Mouse (Mus musculus): ENCODE results near the gene Usp33. TPM values are rescaled to one million over a fixed set of nuclear protein-coding genes. Genes with fewer than 3 reads are reported as not detected.
A peak's percentile ranks its signal among the peaks of the same experiment; 100 is the strongest.
"Not testable (repeated sequence)": the region's sequence is repeated elsewhere in the genome, so short reads cannot be mapped to it uniquely, and the experiment has no call there.

The Usp33 gene
- polyA plus RNA-seq, 1 experiment from 2014 or later: 51.0 TPM

GRCm38 (mm10) chr3:152309250-152309645, 37.0 kb upstream of the Usp33 start:
- no peak for DNase-seq (ENCODE audit: low spot score)
- Histone ChIP-seq H3K4me3 (ENCODE audit: low read depth, low read length) (no peak overlapping the region), H3K4me2 (ENCODE audit: low read length) (no peak overlapping the region), H3K27ac (ENCODE audit: low read depth) (peak overlapping the region; percentile 88), H3K36me3 (ENCODE audit: control insufficient read depth, insufficient read depth, low read length) (peaks cover 17% of the 10 kb centered on the region; the same call in 1 of the 2 replicates), H3K27me3 (replicated peaks; ENCODE audit: control insufficient read depth, insufficient read depth, low read length) (no peaks in the 10 kb centered on the region), H3K4me1 (replicated peaks; ENCODE audit: control insufficient read depth, insufficient read depth, low read length) (peaks cover 19% of the 10 kb centered on the region), H3K9ac (ENCODE audit: low read length) (0 out of 2 replicates have a peak overlapping the region, but pooled peaks have one; percentile 13), H3K9me3 (ENCODE audit: control insufficient read depth, low read length) (no peaks in the 10 kb centered on the region)
- 69% methylated on average over 9 of the region's 9 CpGs for WGBS
- no peak for ATAC-seq (replicated peaks; ENCODE audit: low FRiP score, low TSS enrichment, low read depth)

DNA sequence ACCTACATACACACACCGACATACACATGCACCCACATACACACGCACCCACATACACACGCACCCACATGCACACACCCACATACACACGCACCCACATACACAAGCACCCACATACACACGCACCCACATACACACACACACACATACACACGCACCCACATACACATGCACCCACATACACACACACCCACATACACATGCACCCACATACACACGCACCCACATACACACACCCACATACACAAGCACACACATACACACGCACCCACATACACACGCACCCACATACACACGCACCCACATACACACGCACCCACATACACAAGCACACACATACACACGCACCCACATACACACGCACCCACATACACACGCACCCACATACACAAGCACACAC, 31.6 kb upstream of the Usp33 start:
- H3K4me3 ChIP-seq (ENCODE audit: low read depth, low read length); H3K9me3 ChIP-seq (ENCODE audit: control insufficient read depth, low read length); H3K27ac ChIP-seq (ENCODE audit: low read depth); H3K4me2 ChIP-seq (ENCODE audit: low read length); H3K4me1 ChIP-seq (replicated peaks; ENCODE audit: control insufficient read depth, insufficient read depth, low read length); H3K9ac ChIP-seq (ENCODE audit: low read length); H3K27me3 ChIP-seq (replicated peaks; ENCODE audit: control insufficient read depth, insufficient read depth, low read length); ATAC-seq (replicated peaks; ENCODE audit: low FRiP score, low TSS enrichment, low read depth); DNase-seq (ENCODE audit: low spot score): not testable (repeated sequence)
- 82% methylated on average over 14 of the region's 14 CpGs for WGBS
- peaks cover 17% of the 10 kb centered on the region; the same call in 1 of the 2 replicates for H3K36me3 ChIP-seq (ENCODE audit: control insufficient read depth, insufficient read depth, low read length)

- DNase-seq (ENCODE audit: low spot score) (peak; percentile 84), ATAC-seq (replicated peaks; ENCODE audit: low FRiP score, low TSS enrichment, low read depth) (peak; percentile 93)
- 11% methylated on average over 7 of the region's 7 CpGs for WGBS
- H3K4me1 ChIP-seq (replicated peaks; ENCODE audit: control insufficient read depth, insufficient read depth, low read length): no peaks in the 10 kb centered on the region
- H3K27me3 ChIP-seq (replicated peaks; ENCODE audit: control insufficient read depth, insufficient read depth, low read length): no peaks in the 10 kb centered on the region
- no peak overlapping the region for H3K4me3 ChIP-seq (ENCODE audit: low read depth, low read length)
- H3K36me3 ChIP-seq (ENCODE audit: control insufficient read depth, insufficient read depth, low read length): peaks cover 19% of the 10 kb centered on the region
- H3K9me3 ChIP-seq (ENCODE audit: control insufficient read depth, low read length): no peaks in the 10 kb centered on the region
- no peak overlapping the region for H3K4me2 ChIP-seq (ENCODE audit: low read length)
- H3K27ac ChIP-seq (ENCODE audit: low read depth): no peak overlapping the region
- H3K9ac ChIP-seq (ENCODE audit: low read length): no peak overlapping the region
Measured at GRCm38 (mm10) chr3:152315613-152316012, 30.7 kb upstream of the Usp33 start.

DNA sequence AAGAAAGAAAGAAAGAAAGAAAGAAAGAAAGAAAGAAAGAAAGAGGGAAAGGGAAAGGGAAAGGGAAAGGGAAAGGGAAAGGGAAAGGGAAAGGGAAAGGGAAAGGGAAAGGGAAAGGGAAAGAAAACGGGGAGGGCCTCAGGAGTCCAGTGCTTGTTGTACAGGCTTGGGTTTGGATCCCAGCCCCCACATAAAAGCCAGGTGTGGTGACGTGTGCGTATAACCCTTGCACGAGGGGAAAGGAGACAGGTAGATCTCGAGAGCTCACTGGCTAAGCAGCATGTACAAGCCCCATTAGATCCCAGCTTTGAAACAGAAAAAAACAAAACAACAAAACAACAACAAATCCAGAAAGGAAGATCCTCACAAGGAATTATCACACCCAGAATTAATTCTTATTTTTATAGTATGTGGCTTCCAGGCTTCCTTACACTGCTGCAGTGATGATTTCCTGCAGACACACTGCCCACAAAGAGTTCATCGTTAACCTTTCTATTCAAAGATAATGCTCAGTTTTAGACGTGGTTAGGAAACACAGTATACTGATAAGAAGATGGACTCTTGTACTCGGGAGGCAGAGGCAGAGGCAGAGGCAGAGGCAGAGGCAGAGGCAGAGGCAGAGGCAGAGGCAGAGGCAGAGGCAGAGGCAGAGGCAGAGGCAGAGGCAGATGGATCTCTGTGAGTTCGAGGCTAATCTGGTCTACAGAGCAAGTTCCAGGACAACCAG, 29.7 kb upstream of the Usp33 start:
- not testable (repeated sequence) for H3K9ac ChIP-seq (ENCODE audit: low read length); H3K27me3 ChIP-seq (replicated peaks; ENCODE audit: control insufficient read depth, insufficient read depth, low read length); H3K4me3 ChIP-seq (ENCODE audit: low read depth, low read length); H3K9me3 ChIP-seq (ENCODE audit: control insufficient read depth, low read length); ATAC-seq (replicated peaks; ENCODE audit: low FRiP score, low TSS enrichment, low read depth); H3K4me1 ChIP-seq (replicated peaks; ENCODE audit: control insufficient read depth, insufficient read depth, low read length); H3K27ac ChIP-seq (ENCODE audit: low read depth); H3K4me2 ChIP-seq (ENCODE audit: low read length); DNase-seq (ENCODE audit: low spot score)
- H3K36me3 ChIP-seq (ENCODE audit: control insufficient read depth, insufficient read depth, low read length): peaks cover 23% of the 10 kb centered on the region
- WGBS: 76% methylated on average over 9 of the region's 9 CpGs

GRCm38 (mm10) chr3:152320972-152321645, 25.2 kb upstream of the Usp33 start:
- H3K4me2 ChIP-seq (ENCODE audit: low read length): no peak overlapping the region
- no peak overlapping the region for H3K9ac ChIP-seq (ENCODE audit: low read length)
- no peaks in the 10 kb centered on the region for H3K9me3 ChIP-seq (ENCODE audit: control insufficient read depth, low read length)
- H3K27me3 ChIP-seq (replicated peaks; ENCODE audit: control insufficient read depth, insufficient read depth, low read length): no peaks in the 10 kb centered on the region
- WGBS: 91% methylated on average over 10 of the region's 10 CpGs
- H3K36me3 ChIP-seq (ENCODE audit: control insufficient read depth, insufficient read depth, low read length): peaks cover 10% of the 10 kb centered on the region; the same call in 1 of the 2 replicates
- no peak overlapping the region for H3K4me3 ChIP-seq (ENCODE audit: low read depth, low read length)
- ATAC-seq (replicated peaks; ENCODE audit: low FRiP score, low TSS enrichment, low read depth) (no peak), DNase-seq (ENCODE audit: low spot score) (no peak)
- H3K4me1 ChIP-seq (replicated peaks; ENCODE audit: control insufficient read depth, insufficient read depth, low read length): no peaks in the 10 kb centered on the region
- H3K27ac ChIP-seq (ENCODE audit: low read depth): no peak overlapping the region

- DNase-seq (ENCODE audit: low spot score): no peak
- ATAC-seq (replicated peaks; ENCODE audit: low FRiP score, low TSS enrichment, low read depth): no peak; the same call in 1 of the 2 replicates
- no peaks in the 10 kb centered on the region for H3K9me3 ChIP-seq (ENCODE audit: control insufficient read depth, low read length)
- peaks cover 10% of the 10 kb centered on the region; the same call in 1 of the 2 replicates for H3K36me3 ChIP-seq (ENCODE audit: control insufficient read depth, insufficient read depth, low read length)
- H3K4me1 ChIP-seq (replicated peaks; ENCODE audit: control insufficient read depth, insufficient read depth, low read length): no peaks in the 10 kb centered on the region
- no peak overlapping the region for H3K4me3 ChIP-seq (ENCODE audit: low read depth, low read length)
- no peak overlapping the region for H3K4me2 ChIP-seq (ENCODE audit: low read length)
- H3K27ac ChIP-seq (ENCODE audit: low read depth): no peak overlapping the region
- H3K27me3 ChIP-seq (replicated peaks; ENCODE audit: control insufficient read depth, insufficient read depth, low read length): no peaks in the 10 kb centered on the region
- no peak overlapping the region for H3K9ac ChIP-seq (ENCODE audit: low read length)
- WGBS: 87% methylated on average over 8 of the region's 8 CpGs
Measured at GRCm38 (mm10) chr3:152321765-152322547, 24.3 kb upstream of the Usp33 start.

GRCm38 (mm10) chr3:152332104-152332503, 14.2 kb upstream of the Usp33 start:
- Histone ChIP-seq H3K4me3 (ENCODE audit: low read depth, low read length) (no peak overlapping the region), H3K27me3 (replicated peaks; ENCODE audit: control insufficient read depth, insufficient read depth, low read length) (no peaks in the 10 kb centered on the region), H3K27ac (ENCODE audit: low read depth) (no peak overlapping the region), H3K9ac (ENCODE audit: low read length) (no peak overlapping the region), H3K4me2 (ENCODE audit: low read length) (no peak overlapping the region), H3K9me3 (ENCODE audit: control insufficient read depth, low read length) (no peaks in the 10 kb centered on the region), H3K36me3 (ENCODE audit: control insufficient read depth, insufficient read depth, low read length) (peaks cover 43% of the 10 kb centered on the region), H3K4me1 (replicated peaks; ENCODE audit: control insufficient read depth, insufficient read depth, low read length) (no peaks in the 10 kb centered on the region)
- WGBS: 91% methylated on average over 5 of the region's 6 CpGs
- ATAC-seq (replicated peaks; ENCODE audit: low FRiP score, low TSS enrichment, low read depth) (no peak), DNase-seq (ENCODE audit: low spot score) (no peak)

GRCm38 (mm10) chr3:152332545-152333300, 13.6 kb upstream of the Usp33 start:
- Histone ChIP-seq H3K4me2 (ENCODE audit: low read length) (no peak overlapping the region), H3K36me3 (ENCODE audit: control insufficient read depth, insufficient read depth, low read length) (peaks cover 50% of the 10 kb centered on the region), H3K4me1 (replicated peaks; ENCODE audit: control insufficient read depth, insufficient read depth, low read length) (no peaks in the 10 kb centered on the region), H3K27me3 (replicated peaks; ENCODE audit: control insufficient read depth, insufficient read depth, low read length) (no peaks in the 10 kb centered on the region), H3K9ac (ENCODE audit: low read length) (no peak overlapping the region), H3K4me3 (ENCODE audit: low read depth, low read length) (no peak overlapping the region), H3K27ac (ENCODE audit: low read depth) (no peak overlapping the region), H3K9me3 (ENCODE audit: control insufficient read depth, low read length) (no peaks in the 10 kb centered on the region)
- 92% methylated on average over 15 of the region's 15 CpGs for WGBS
- DNase-seq (ENCODE audit: low spot score) (no peak), ATAC-seq (replicated peaks; ENCODE audit: low FRiP score, low TSS enrichment, low read depth) (peak; percentile 64; the same call in 1 of the 2 replicates)

Measured in intestine, embryonic 14.5 days (tissue).